Mouse (Mus musculus) testis, postnatal 10 days (tissue): Measurements from ENCODE around the gene Csmd2.

Source experiments
- DNase-seq: peaks from one replicate; pipeline ENCODE4 v3.0.0; 2021; ENCODE audit warnings: low spot score

Csmd2 gene

GRCm38 (mm10) chr4:127987784-127988455 is at the start of gene Csmd2:
Gene Csmd2, plus strand, starts transcription at chr4:127987857.
- no peak for DNase-seq

- no peak for DNase-seq
These were observed 40.0 kb upstream of the Csmd2 start for GRCm38 (mm10) chr4:127947696-127948095.

GRCm38 (mm10) chr4:127953006-127953710 is 34.5 kb upstream of the Csmd2 start:
- DNase-seq: no peak

- no peak for DNase-seq
These were observed 18.6 kb upstream of the Csmd2 start for GRCm38 (mm10) chr4:127969101-127969500.

- DNase-seq: peak; percentile 62
These were observed 17.6 kb upstream of the Csmd2 start for GRCm38 (mm10) chr4:127970018-127970421.

- DNase-seq: no peak
These were observed 16.5 kb upstream of the Csmd2 start, which contains the start of gene CK137956 for GRCm38 (mm10) chr4:127970901-127971868. Gene CK137956, minus strand, starts transcription at chr4:127970951.

GRCm38 (mm10) chr4:127972976-127973375 is 14.7 kb upstream of the Csmd2 start:
- DNase-seq: no peak

GRCm38 (mm10) chr4:127981125-127981524 is 6.5 kb upstream of the Csmd2 start:
- DNase-seq: no peak

- DNase-seq: no peak
These were observed 3.2 kb upstream of the Csmd2 start for GRCm38 (mm10) chr4:127984426-127984825.

- no peak for DNase-seq
These were observed 1.8 kb upstream of the Csmd2 start for GRCm38 (mm10) chr4:127985874-127986273.

- no peak for DNase-seq
These were observed 1.1 kb upstream of the Csmd2 start for GRCm38 (mm10) chr4:127986491-127987075.

GRCm38 (mm10) chr4:127987270-127987669 is 387 bp upstream of the Csmd2 start:
- DNase-seq: no peak

GRCm38 (mm10) chr4:127988526-127989180 is 996 bp downstream of the Csmd2 start:
- no peak for DNase-seq

- no peak for DNase-seq
These were observed 1.8 kb downstream of the Csmd2 start for GRCm38 (mm10) chr4:127989347-127989995.

- DNase-seq: no peak
These were observed 11.6 kb downstream of the Csmd2 start for GRCm38 (mm10) chr4:127999281-127999680.

- no peak for DNase-seq
These were observed 15.0 kb downstream of the Csmd2 start for GRCm38 (mm10) chr4:128002638-128003101.

- DNase-seq: no peak
These were observed 17.3 kb downstream of the Csmd2 start for GRCm38 (mm10) chr4:128004797-128005452.

- no peak for DNase-seq
These were observed 31.8 kb downstream of the Csmd2 start for GRCm38 (mm10) chr4:128019465-128019864.

GRCm38 (mm10) chr4:128028294-128028693 is 40.6 kb downstream of the Csmd2 start:
- no peak for DNase-seq

GRCm38 (mm10) chr4:128041901-128042300 is 54.2 kb downstream of the Csmd2 start:
- DNase-seq: no peak
